Mouse (Mus musculus) embryonic facial prominence, embryonic 12.5 days (tissue): ENCODE data around the gene Sgcb. TPM values are rescaled to one million over a fixed set of nuclear protein-coding genes. Genes with fewer than 3 reads are reported as not detected.

Experiments
- ATAC-seq: fragments of 200-750 bp; cut with Nextera tagmentation; 2 replicates; pipeline ENCODE4 v1.8.0; 2017; ENCODE audit not compliant: insufficient number of reproducible peaks, insufficient read depth, low FRiP score, low TSS enrichment
- H3K27ac ChIP-seq: fragments of 300-500 bp; sonication (generic); 2 replicates; pipeline ENCODE4 v1.5.1; 2016; ENCODE audit warnings: mild to moderate bottlenecking
- H3K27me3 ChIP-seq: fragments of 300-500 bp; sonication (generic); 2 replicates; pipeline ENCODE4 v1.6.1; 2016; ENCODE audit warnings: mild to moderate bottlenecking, moderate library complexity
- H3K36me3 ChIP-seq: fragments of 300-500 bp; sonication (generic); 2 replicates; pipeline ENCODE4 v1.6.1; 2016; ENCODE audit warnings: mild to moderate bottlenecking
- H3K4me1 ChIP-seq: fragments of 300-500 bp; sonication (generic); 2 replicates; pipeline ENCODE4 v1.6.1; 2016
- H3K4me2 ChIP-seq: fragments of 300-500 bp; sonication (generic); replicated peaks from 2 replicates; pipeline ENCODE4 v1.6.1; 2016; ENCODE audit warnings: mild to moderate bottlenecking, moderate library complexity
- H3K4me3 ChIP-seq: fragments of 300-500 bp; sonication (generic); 2 replicates; pipeline ENCODE4 v1.5.1; 2016; ENCODE audit warnings: mild to moderate bottlenecking
- H3K9ac ChIP-seq: fragments of 300-500 bp; sonication (generic); 2 replicates; pipeline ENCODE4 v1.6.1; 2016; ENCODE audit warnings: mild to moderate bottlenecking, moderate library complexity
- H3K9me3 ChIP-seq: fragments of 300-500 bp; sonication (generic); 2 replicates; pipeline ENCODE4 v1.6.1; 2016; ENCODE audit warnings: mild to moderate bottlenecking, moderate library complexity
- WGBS: fragments of 180-500 bp; shearing (Covaris S2); methylation state at CpG from one replicate; pipeline ENCODE4 v1.1.7; 2016; 5-methylcytosine and 5-hydroxymethylcytosine counted together
- polyA plus RNA-seq: library from polyadenylated mRNA; unstranded; fragments of >200 nt; fragmentation: Nextera tagmentation; extraction: Ambion mirVana; gene quantifications from 2 replicates; pipeline ENCODE4 v1.2.1, GENCODE M21; 2016

Gene Sgcb
- polyA plus RNA-seq, 1 experiment from 2014 or later = 31.1 TPM

- no peaks in the 10 kb centered on the region for H3K27me3 ChIP-seq
- no peak overlapping the region for H3K4me3 ChIP-seq
- 73% methylated on average over 10 of the region's 10 CpGs for WGBS
- H3K36me3 ChIP-seq = peaks cover 22% of the 10 kb centered on the region
- no peak for ATAC-seq
- no peak overlapping the region for H3K27ac ChIP-seq
- H3K9me3 ChIP-seq = no peaks in the 10 kb centered on the region
- H3K9ac ChIP-seq = no peak overlapping the region
- no peaks in the 10 kb centered on the region for H3K4me1 ChIP-seq
- no peak overlapping the region for H3K4me2 ChIP-seq
These were observed 16.5 kb downstream of the Sgcb start for GRCm38 (mm10) chr5:73631001-73631558.

- Histone ChIP-seq H3K9me3 (no peaks in the 10 kb centered on the region), H3K27me3 (no peaks in the 10 kb centered on the region), H3K36me3 (peaks cover 14% of the 10 kb centered on the region), H3K4me2 (no peak overlapping the region), H3K4me3 (no peak overlapping the region), H3K27ac (no peak overlapping the region), H3K4me1 (no peaks in the 10 kb centered on the region), H3K9ac (no peak overlapping the region)
- ATAC-seq = no peak
- 86% methylated on average over 5 of the region's 5 CpGs for WGBS
These were observed 17.4 kb downstream of the Sgcb start for GRCm38 (mm10) chr5:73630141-73630540.

GRCm38 (mm10) chr5:73627991-73628390, 19.6 kb downstream of the Sgcb start:
- no peaks in the 10 kb centered on the region for H3K27me3 ChIP-seq
- 79% methylated on average over 15 of the region's 15 CpGs for WGBS
- no peak overlapping the region for H3K27ac ChIP-seq
- no peaks in the 10 kb centered on the region for H3K4me1 ChIP-seq
- no peaks in the 10 kb centered on the region for H3K9me3 ChIP-seq
- no peak for ATAC-seq
- H3K4me2 ChIP-seq = no peak overlapping the region
- H3K36me3 ChIP-seq = no peaks in the 10 kb centered on the region
- H3K4me3 ChIP-seq = no peak overlapping the region
- no peak overlapping the region for H3K9ac ChIP-seq

- no peaks in the 10 kb centered on the region for H3K4me1 ChIP-seq
- H3K9me3 ChIP-seq = no peaks in the 10 kb centered on the region
- H3K36me3 ChIP-seq = no peaks in the 10 kb centered on the region
- no peak overlapping the region for H3K27ac ChIP-seq
- no peaks in the 10 kb centered on the region for H3K27me3 ChIP-seq
- H3K4me3 ChIP-seq = no peak overlapping the region
- 54% methylated on average over 4 of the region's 4 CpGs for WGBS
- H3K9ac ChIP-seq = no peak overlapping the region
- no peak for ATAC-seq
- no peak overlapping the region for H3K4me2 ChIP-seq
These were observed 20.0 kb downstream of the Sgcb start for GRCm38 (mm10) chr5:73627559-73627958.

GRCm38 (mm10) chr5:73626842-73627241, 20.7 kb downstream of the Sgcb start:
- Histone ChIP-seq H3K4me3 (no peak overlapping the region), H3K4me1 (no peaks in the 10 kb centered on the region), H3K27ac (no peak overlapping the region), H3K27me3 (no peaks in the 10 kb centered on the region), H3K9me3 (no peaks in the 10 kb centered on the region), H3K36me3 (no peaks in the 10 kb centered on the region), H3K4me2 (no peak overlapping the region), H3K9ac (no peak overlapping the region)
- WGBS = 86% methylated on average over 7 of the region's 7 CpGs
- no peak for ATAC-seq

DNA sequence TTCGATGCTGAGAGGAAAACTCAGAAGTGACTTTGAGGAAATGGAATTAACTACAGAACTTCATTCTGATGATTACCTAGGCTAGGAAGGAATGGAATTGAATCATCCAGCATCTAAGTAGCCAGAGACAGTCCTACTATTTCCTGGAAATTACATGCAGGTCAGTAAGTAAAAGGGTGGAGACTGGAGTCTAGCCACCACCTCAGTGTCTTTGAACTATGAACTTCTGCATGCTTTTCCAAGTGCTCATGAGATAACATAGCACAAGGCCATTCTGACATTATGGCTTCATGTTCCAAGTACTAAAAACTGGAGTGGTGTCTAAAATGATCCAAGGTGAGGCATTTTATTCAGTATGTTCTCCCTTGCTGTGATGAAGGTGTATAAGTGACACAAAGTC, 22.1 kb downstream of the Sgcb start:
- H3K27ac ChIP-seq = no peak overlapping the region
- H3K4me3 ChIP-seq = no peak overlapping the region
- no peak for ATAC-seq
- no peak overlapping the region for H3K4me2 ChIP-seq
- WGBS = 30% methylated on average over 1 of the region's 1 CpGs
- no peaks in the 10 kb centered on the region for H3K9me3 ChIP-seq
- H3K4me1 ChIP-seq = no peaks in the 10 kb centered on the region
- no peaks in the 10 kb centered on the region for H3K36me3 ChIP-seq
- no peaks in the 10 kb centered on the region for H3K27me3 ChIP-seq
- H3K9ac ChIP-seq = no peak overlapping the region

GRCm38 (mm10) chr5:73618969-73619368, 28.6 kb downstream of the Sgcb start:
- Histone ChIP-seq H3K27me3 (no peaks in the 10 kb centered on the region), H3K9ac (no peak overlapping the region), H3K4me3 (no peak overlapping the region), H3K36me3 (no peaks in the 10 kb centered on the region), H3K4me2 (no peak overlapping the region), H3K27ac (no peak overlapping the region), H3K4me1 (0 out of 2 replicates have a peak, but pooled peaks cover 2% of the 10 kb centered on the region), H3K9me3 (no peaks in the 10 kb centered on the region)
- ATAC-seq = no peak
- 78% methylated on average over 1 of the region's 1 CpGs for WGBS

DNA sequence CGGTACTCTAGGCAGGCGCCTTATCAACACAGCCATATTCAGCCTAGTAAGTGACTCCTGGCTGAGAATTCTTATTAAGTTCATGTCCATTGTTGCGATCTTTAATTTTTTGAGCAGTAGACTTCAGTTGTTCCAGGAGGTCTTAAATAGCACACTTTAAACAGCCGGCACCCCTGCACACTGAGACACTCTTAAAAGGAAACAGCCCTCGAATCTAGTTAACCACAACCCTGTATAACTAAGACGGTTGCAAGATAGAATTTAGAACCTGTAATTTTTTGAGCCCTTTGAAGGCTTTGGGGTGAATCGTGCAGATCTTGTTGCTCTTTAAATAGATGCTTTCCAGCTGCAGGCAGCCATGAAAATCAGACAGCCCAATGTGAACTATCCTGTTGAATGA, 32.4 kb downstream of the Sgcb start:
- no peaks in the 10 kb centered on the region for H3K36me3 ChIP-seq
- no peak overlapping the region for H3K4me3 ChIP-seq
- no peak overlapping the region for H3K9ac ChIP-seq
- H3K4me2 ChIP-seq = no peak overlapping the region
- H3K27me3 ChIP-seq = no peaks in the 10 kb centered on the region
- H3K4me1 ChIP-seq = 0 out of 2 replicates have a peak, but pooled peaks cover 2% of the 10 kb centered on the region
- no peak for ATAC-seq
- 55% methylated on average over 7 of the region's 7 CpGs for WGBS
- H3K27ac ChIP-seq = no peak overlapping the region
- H3K9me3 ChIP-seq = no peaks in the 10 kb centered on the region

DNA sequence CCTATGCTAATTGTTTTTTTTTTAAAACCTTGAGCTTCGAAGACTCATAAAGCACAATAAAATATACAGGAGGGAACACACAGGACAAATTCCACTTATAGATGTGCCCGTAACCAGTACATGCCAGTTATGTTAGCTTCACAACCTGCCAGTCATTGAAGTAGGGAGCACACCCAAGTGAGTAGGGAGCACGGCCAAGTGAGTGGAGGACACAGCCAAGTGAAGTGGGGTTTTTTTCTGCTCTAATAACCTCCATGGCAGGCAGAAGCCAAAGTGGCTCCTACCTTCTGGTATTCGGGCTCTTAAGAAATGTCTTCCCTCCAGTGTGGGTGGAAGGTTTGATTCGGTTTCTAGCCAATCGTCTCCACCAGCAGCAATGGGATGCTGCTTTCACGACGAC, 34.3 kb downstream of the Sgcb start:
- Histone ChIP-seq H3K9me3 (no peaks in the 10 kb centered on the region), H3K4me2 (no peak overlapping the region), H3K4me3 (no peak overlapping the region), H3K9ac (no peak overlapping the region), H3K27ac (no peak overlapping the region), H3K4me1 (no peaks in the 10 kb centered on the region), H3K27me3 (no peaks in the 10 kb centered on the region), H3K36me3 (no peaks in the 10 kb centered on the region)
- 91% methylated on average over 8 of the region's 8 CpGs for WGBS
- ATAC-seq = no peak

DNA sequence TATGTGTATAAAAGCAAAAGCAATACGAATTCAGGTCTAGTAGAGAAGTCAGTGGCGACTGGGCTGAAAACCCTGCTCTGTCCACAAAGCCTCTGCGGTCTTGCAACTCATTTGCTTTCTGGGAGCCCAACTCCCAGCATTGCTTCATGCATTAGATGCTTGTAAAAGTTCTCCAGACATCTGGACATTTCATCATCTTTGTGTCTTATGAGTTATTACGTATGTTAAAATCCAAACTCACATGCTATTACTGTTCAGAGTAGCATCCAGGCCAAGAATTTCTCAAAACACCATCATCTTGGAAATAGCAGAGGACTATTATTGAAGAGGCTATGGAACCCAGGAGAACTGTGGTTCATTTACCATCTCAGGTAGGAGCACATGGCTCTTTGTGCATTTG, 36.5 kb downstream of the Sgcb start:
- ATAC-seq = no peak
- H3K4me1 ChIP-seq = no peaks in the 10 kb centered on the region
- no peaks in the 10 kb centered on the region; the same call in 1 of the 2 replicates for H3K9me3 ChIP-seq
- H3K36me3 ChIP-seq = no peaks in the 10 kb centered on the region
- H3K9ac ChIP-seq = no peak overlapping the region
- H3K4me3 ChIP-seq = no peak overlapping the region
- no peaks in the 10 kb centered on the region for H3K27me3 ChIP-seq
- no peak overlapping the region for H3K27ac ChIP-seq
- H3K4me2 ChIP-seq = no peak overlapping the region
- 93% methylated on average over 4 of the region's 4 CpGs for WGBS

DNA sequence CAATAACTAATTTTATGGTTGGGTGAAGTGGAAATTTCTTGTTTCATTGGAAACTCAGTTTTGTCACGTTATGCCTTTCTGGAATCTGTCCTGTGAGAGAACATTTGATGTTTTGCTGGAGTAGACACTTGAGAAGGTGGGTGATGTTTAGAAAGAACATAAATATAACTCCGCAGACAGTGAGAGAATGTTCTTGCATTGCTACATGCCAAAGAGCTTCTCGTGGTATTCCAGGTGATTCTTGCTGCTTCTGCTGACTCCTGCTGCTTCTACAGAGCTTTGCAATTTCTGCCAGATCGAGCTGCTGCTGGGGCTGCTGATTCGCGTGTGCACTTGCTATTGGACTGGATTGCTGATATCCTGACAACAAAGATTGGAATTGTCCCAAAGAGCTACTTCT, 42.6 kb downstream of the Sgcb start:
- ATAC-seq = no peak
- Histone ChIP-seq H3K27ac (no peak overlapping the region), H3K9me3 (no peaks in the 10 kb centered on the region; the same call in 1 of the 2 replicates), H3K4me3 (no peak overlapping the region), H3K9ac (no peak overlapping the region), H3K27me3 (no peaks in the 10 kb centered on the region), H3K36me3 (no peaks in the 10 kb centered on the region), H3K4me1 (no peaks in the 10 kb centered on the region), H3K4me2 (no peak overlapping the region)
- WGBS = 88% methylated on average over 6 of the region's 6 CpGs

- 85% methylated on average over 6 of the region's 6 CpGs for WGBS
- Histone ChIP-seq H3K27me3 (no peaks in the 10 kb centered on the region), H3K4me3 (no peak overlapping the region), H3K9me3 (no peaks in the 10 kb centered on the region; the same call in 1 of the 2 replicates), H3K27ac (no peak overlapping the region), H3K4me1 (no peaks in the 10 kb centered on the region), H3K9ac (no peak overlapping the region), H3K4me2 (no peak overlapping the region), H3K36me3 (no peaks in the 10 kb centered on the region)
- ATAC-seq = no peak
These were observed 43.0 kb downstream of the Sgcb start for GRCm38 (mm10) chr5:73604542-73604941.

- no peaks in the 10 kb centered on the region; the same call in 1 of the 2 replicates for H3K9me3 ChIP-seq
- H3K36me3 ChIP-seq = no peaks in the 10 kb centered on the region
- no peak overlapping the region for H3K9ac ChIP-seq
- H3K4me1 ChIP-seq = 0 out of 2 replicates have a peak, but pooled peaks cover 3% of the 10 kb centered on the region
- H3K4me3 ChIP-seq = no peak overlapping the region
- WGBS = 72% methylated on average over 3 of the region's 3 CpGs
- no peak for ATAC-seq
- no peaks in the 10 kb centered on the region for H3K27me3 ChIP-seq
- no peak overlapping the region for H3K4me2 ChIP-seq
- H3K27ac ChIP-seq = no peak overlapping the region
These were observed 44.7 kb downstream of the Sgcb start for GRCm38 (mm10) chr5:73602865-73603264.
